Mouse (Mus musculus) lung, embryonic 15.5 days (tissue): ENCODE data around the gene Elfn2. TPM values are rescaled to one million over a fixed set of nuclear protein-coding genes. Genes with fewer than 3 reads are reported as not detected.

ENCODE experiments used
- ATAC-seq: fragments of 200-750 bp; cut with Nextera tagmentation; 2 replicates; pipeline ENCODE4 v1.8.0; 2017; ENCODE audit warnings: moderate number of reproducible peaks, borderline replicate concordance; ENCODE audit not compliant: low FRiP score, low TSS enrichment; ENCODE audit errors: extremely low read depth
- H3K27ac ChIP-seq: fragments of 300-500 bp; sonication (generic); 2 replicates; pipeline ENCODE4 v1.5.1; 2015; ENCODE audit warnings: moderate library complexity, mild to moderate bottlenecking, inconsistent platforms
- H3K27me3 ChIP-seq: fragments of 300-500 bp; sonication (generic); 2 replicates; pipeline ENCODE4 v1.6.1; 2015; ENCODE audit warnings: inconsistent platforms
- H3K36me3 ChIP-seq: fragments of 300-500 bp; sonication (generic); 2 replicates; pipeline ENCODE4 v1.6.1; 2015; ENCODE audit warnings: inconsistent platforms
- H3K4me1 ChIP-seq: fragments of 300-500 bp; sonication (generic); 2 replicates; pipeline ENCODE4 v1.6.1; 2015; ENCODE audit warnings: inconsistent platforms
- H3K4me2 ChIP-seq: fragments of 300-500 bp; sonication (generic); 2 replicates; pipeline ENCODE4 v1.6.1; 2015; ENCODE audit warnings: inconsistent platforms, mild to moderate bottlenecking, moderate library complexity
- H3K4me3 ChIP-seq: fragments of 300-500 bp; sonication (generic); 2 replicates; pipeline ENCODE4 v1.5.1; 2015; ENCODE audit warnings: mild to moderate bottlenecking, inconsistent platforms
- H3K9ac ChIP-seq: fragments of 300-500 bp; sonication (generic); 2 replicates; pipeline ENCODE4 v1.6.1; 2015; ENCODE audit warnings: inconsistent platforms
- H3K9me3 ChIP-seq: fragments of 300-500 bp; sonication (generic); 2 replicates; pipeline ENCODE4 v1.6.1; 2016; ENCODE audit warnings: inconsistent platforms
- WGBS: fragments of 180-500 bp; shearing (Covaris S2); methylation state at CpG from one replicate; pipeline ENCODE4 v1.1.7; 2015; 5-methylcytosine and 5-hydroxymethylcytosine counted together
- polyA plus RNA-seq: library from polyadenylated mRNA; unstranded; fragments of >200 nt; fragmentation: Nextera tagmentation; extraction: Ambion mirVana; gene quantifications from 2 replicates; pipeline ENCODE4 v1.2.1, GENCODE M21; 2015

Elfn2 gene
- polyA plus RNA-seq, 1 experiment from 2014 or later: 0.06 TPM

DNA sequence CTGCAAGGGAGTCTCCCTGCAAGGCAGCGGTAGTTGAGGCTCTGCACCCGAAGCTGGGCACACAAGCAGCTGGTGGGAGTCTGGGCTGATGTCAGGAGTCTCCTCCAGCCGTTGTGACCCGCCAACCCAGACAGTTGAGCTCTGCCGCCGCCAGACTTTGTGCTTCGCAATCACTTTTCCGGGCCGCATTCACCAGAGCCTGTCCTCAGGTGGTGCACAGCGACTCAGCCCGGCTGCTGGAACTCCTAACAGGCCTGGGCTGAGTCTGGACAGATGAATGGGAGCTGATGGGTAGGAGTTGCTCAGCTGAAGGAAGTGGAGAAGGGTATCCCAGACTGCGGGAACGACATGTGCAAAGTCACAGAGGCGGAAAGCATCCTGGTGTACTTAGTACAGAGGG, 845 bp upstream of the Elfn2 start:
- H3K9ac ChIP-seq: no peak overlapping the region
- no peak overlapping the region; the same call in 1 of the 2 replicates for H3K4me3 ChIP-seq
- no peak for ATAC-seq
- WGBS: 8% methylated on average over 14 of the region's 14 CpGs
- H3K27me3 ChIP-seq: peaks cover 65% of the 10 kb centered on the region
- no peaks in the 10 kb centered on the region for H3K9me3 ChIP-seq
- peaks cover 9% of the 10 kb centered on the region for H3K4me1 ChIP-seq
- H3K36me3 ChIP-seq: no peaks in the 10 kb centered on the region
- H3K27ac ChIP-seq: no peak overlapping the region
- H3K4me2 ChIP-seq: 0 out of 2 replicates have a peak overlapping the region, but pooled peaks have one; percentile 69

DNA sequence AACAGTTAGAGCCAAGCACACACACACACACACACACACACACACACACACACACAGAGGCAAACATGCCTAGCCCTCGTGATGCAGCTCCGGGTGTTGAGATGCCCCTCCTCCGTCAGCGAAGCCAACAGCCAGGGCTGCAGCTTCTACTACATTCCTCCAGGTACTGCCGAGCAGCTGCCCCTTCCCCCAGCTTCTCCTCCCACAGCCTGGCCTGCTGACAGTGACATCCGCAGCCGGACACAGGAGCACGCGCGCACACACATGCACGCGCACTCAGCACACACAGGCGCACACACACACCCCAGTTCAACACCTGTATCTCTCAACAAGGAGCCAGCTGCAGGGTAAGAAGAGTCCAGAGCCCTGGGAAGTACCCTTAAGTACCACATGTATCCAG, 1.6 kb downstream of the Elfn2 start:
- ATAC-seq: no peak
- H3K4me3 ChIP-seq: no peak overlapping the region
- H3K4me2 ChIP-seq: no peak overlapping the region
- no peak overlapping the region for H3K27ac ChIP-seq
- H3K36me3 ChIP-seq: no peaks in the 10 kb centered on the region
- H3K4me1 ChIP-seq: peaks cover 14% of the 10 kb centered on the region
- 41% methylated on average over 13 of the region's 13 CpGs for WGBS
- H3K9ac ChIP-seq: no peak overlapping the region
- H3K27me3 ChIP-seq: peaks cover 90% of the 10 kb centered on the region
- no peaks in the 10 kb centered on the region for H3K9me3 ChIP-seq

- Histone ChIP-seq H3K27ac (no peak overlapping the region), H3K9ac (no peak overlapping the region), H3K4me1 (peaks cover 14% of the 10 kb centered on the region), H3K4me2 (no peak overlapping the region), H3K36me3 (no peaks in the 10 kb centered on the region), H3K4me3 (no peak overlapping the region), H3K27me3 (peaks cover 100% of the 10 kb centered on the region), H3K9me3 (no peaks in the 10 kb centered on the region)
- 34% methylated on average over 5 of the region's 5 CpGs for WGBS
- no peak for ATAC-seq
These were observed 2.7 kb downstream of the Elfn2 start for GRCm38 (mm10) chr15:78715856-78716255.

- Histone ChIP-seq H3K9me3 (no peaks in the 10 kb centered on the region), H3K9ac (no peak overlapping the region), H3K27me3 (peaks cover 89% of the 10 kb centered on the region), H3K36me3 (no peaks in the 10 kb centered on the region), H3K4me2 (no peak overlapping the region), H3K27ac (no peak overlapping the region), H3K4me1 (peaks cover 13% of the 10 kb centered on the region), H3K4me3 (no peak overlapping the region)
- no peak for ATAC-seq
- WGBS: 78% methylated on average over 7 of the region's 7 CpGs
These were observed 4.8 kb downstream of the Elfn2 start for GRCm38 (mm10) chr15:78713751-78714150.

DNA sequence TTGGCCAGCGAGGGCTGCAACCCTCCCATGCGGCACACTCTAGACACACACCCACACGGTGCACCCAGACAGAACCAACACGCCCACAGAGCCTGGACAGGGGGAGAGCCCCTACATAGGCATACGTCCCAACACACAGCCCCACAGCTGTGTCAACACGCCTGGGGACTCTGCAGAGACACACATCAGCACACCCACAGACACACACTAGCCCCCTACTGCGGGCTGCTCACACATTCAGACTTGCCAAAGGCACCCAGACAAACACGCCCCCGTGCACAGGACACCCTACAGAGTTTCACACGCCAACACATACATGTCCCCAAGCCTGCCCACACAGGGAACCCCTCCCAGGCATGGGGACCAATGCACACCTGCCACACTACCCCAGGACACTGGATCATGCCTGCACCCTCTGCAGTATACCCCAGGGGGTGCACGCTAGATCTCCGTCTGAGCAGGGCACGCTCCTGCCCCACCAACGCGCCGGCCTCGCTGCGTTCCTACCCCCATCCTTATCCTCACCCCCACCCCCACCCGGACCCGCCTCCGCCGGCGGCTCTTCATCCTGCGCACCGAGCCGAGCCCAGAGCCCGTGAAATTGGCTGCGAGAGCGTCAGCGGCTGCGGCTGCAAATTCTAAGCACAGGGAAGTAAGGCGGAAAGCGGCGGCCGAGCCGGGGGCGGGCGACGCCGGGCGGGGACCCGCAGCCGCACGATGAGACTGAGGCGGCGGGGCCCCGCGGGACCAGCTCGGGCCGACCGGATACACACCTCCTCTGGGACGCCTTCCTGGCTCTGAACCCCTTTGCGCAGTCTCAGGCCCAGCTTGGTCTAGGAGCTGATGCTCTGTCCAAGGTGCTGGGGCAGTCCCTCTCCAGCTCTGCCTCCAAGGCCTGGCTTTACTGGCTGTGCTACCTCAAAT, 6.0 kb downstream of the Elfn2 start:
- no peak for ATAC-seq
- H3K4me3 ChIP-seq: 0 out of 2 replicates have a peak overlapping the region, but pooled peaks have one; percentile 9
- H3K27ac ChIP-seq: no peak overlapping the region
- peaks cover 81% of the 10 kb centered on the region for H3K27me3 ChIP-seq
- 8% methylated on average over 53 of the region's 53 CpGs for WGBS
- H3K4me1 ChIP-seq: peaks cover 5% of the 10 kb centered on the region
- peak overlapping the region; percentile 33 for H3K4me2 ChIP-seq
- H3K9me3 ChIP-seq: no peaks in the 10 kb centered on the region
- H3K36me3 ChIP-seq: no peaks in the 10 kb centered on the region
- no peak overlapping the region for H3K9ac ChIP-seq

- Histone ChIP-seq H3K27me3 (peaks cover 74% of the 10 kb centered on the region), H3K4me1 (peaks cover 5% of the 10 kb centered on the region), H3K9ac (no peak overlapping the region), H3K36me3 (no peaks in the 10 kb centered on the region), H3K4me3 (no peak overlapping the region), H3K4me2 (no peak overlapping the region), H3K27ac (no peak overlapping the region), H3K9me3 (no peaks in the 10 kb centered on the region)
- ATAC-seq: no peak
- 57% methylated on average over 7 of the region's 7 CpGs for WGBS
These were observed 6.6 kb downstream of the Elfn2 start for GRCm38 (mm10) chr15:78711935-78712334.

DNA sequence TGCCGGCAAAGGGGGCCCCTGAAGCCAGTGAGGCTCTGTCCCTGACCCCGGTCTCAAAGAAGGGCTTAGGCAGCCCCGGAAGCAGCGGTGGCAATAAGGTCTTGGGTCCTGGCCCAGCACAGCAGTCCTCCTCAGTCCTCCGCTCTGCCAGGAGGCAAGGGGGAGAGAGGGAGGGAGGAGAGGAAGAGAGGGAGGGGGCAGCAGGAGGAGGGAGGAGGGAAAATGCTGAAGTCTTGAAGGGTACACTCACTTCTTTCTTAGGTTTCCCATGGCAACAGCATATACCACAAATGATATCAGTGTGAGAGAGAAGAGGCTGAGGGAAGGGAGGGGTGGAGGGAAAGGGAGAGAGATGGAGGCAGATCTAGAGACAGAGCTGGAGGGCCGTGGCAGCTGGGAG, 7.9 kb downstream of the Elfn2 start:
- WGBS: 35% methylated on average over 6 of the region's 6 CpGs
- Histone ChIP-seq H3K4me3 (no peak overlapping the region), H3K9me3 (no peaks in the 10 kb centered on the region), H3K27me3 (peaks cover 61% of the 10 kb centered on the region), H3K4me1 (peaks cover 5% of the 10 kb centered on the region), H3K27ac (no peak overlapping the region), H3K9ac (no peak overlapping the region), H3K4me2 (no peak overlapping the region), H3K36me3 (no peaks in the 10 kb centered on the region)
- 0 out of 2 replicates have a peak, but pooled peaks have one; percentile 19 for ATAC-seq

DNA sequence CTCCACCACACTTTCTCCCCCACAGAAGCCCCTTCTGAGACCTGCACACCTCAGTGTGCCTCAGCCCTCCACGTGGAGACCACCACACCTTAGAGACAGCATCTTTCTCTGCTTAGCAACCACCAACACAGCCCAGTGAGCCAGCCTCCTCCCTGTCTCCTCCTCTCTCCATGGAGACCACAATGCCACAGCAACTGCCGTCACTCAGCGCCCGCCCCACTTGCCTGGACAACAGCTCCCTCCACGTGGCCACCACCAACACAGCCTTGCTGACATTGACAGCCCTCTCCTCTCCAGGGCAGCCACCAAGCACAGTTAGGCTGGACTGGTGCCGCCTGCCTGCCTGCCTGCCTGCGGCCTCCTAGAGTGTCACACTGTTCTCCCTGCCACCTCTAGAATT, 8.8 kb downstream of the Elfn2 start:
- no peaks in the 10 kb centered on the region for H3K9me3 ChIP-seq
- 21% methylated on average over 7 of the region's 7 CpGs for WGBS
- no peak overlapping the region for H3K9ac ChIP-seq
- peaks cover 53% of the 10 kb centered on the region for H3K27me3 ChIP-seq
- H3K36me3 ChIP-seq: no peaks in the 10 kb centered on the region
- no peak overlapping the region for H3K4me2 ChIP-seq
- H3K27ac ChIP-seq: no peak overlapping the region
- no peak overlapping the region for H3K4me3 ChIP-seq
- H3K4me1 ChIP-seq: peaks cover 5% of the 10 kb centered on the region
- no peak for ATAC-seq

DNA sequence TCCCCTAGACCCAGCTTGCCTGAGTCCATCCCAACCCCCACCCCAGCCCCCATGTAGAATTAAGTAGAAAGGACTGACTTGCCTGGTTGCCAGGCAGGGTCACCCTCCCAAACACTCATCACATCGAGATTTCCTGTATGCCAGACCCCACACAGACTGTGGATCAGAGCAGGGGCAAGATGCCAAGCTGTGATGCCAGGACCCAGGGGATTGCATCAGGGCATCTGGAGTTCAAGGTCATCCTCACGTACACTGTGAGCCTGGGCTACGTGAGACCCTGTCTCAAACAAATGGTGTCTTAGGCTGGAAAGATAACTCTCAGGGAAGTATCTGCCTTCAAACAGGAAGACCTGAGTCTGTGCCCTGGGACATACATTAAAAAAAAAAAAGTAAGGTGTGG, 11.9 kb downstream of the Elfn2 start:
- H3K4me2 ChIP-seq: no peak overlapping the region
- H3K27me3 ChIP-seq: peaks cover 21% of the 10 kb centered on the region
- no peak overlapping the region for H3K9ac ChIP-seq
- no peak overlapping the region for H3K27ac ChIP-seq
- H3K9me3 ChIP-seq: no peaks in the 10 kb centered on the region
- no peak overlapping the region for H3K4me3 ChIP-seq
- H3K4me1 ChIP-seq: no peaks in the 10 kb centered on the region
- no peaks in the 10 kb centered on the region for H3K36me3 ChIP-seq
- ATAC-seq: no peak
- WGBS: 30% methylated on average over 3 of the region's 3 CpGs

GRCm38 (mm10) chr15:78704824-78705223, 13.7 kb downstream of the Elfn2 start:
- Histone ChIP-seq H3K9ac (no peak overlapping the region), H3K4me2 (no peak overlapping the region), H3K27me3 (peaks cover 4% of the 10 kb centered on the region; the same call in 1 of the 2 replicates), H3K4me3 (no peak overlapping the region), H3K27ac (no peak overlapping the region), H3K4me1 (no peaks in the 10 kb centered on the region), H3K9me3 (no peaks in the 10 kb centered on the region), H3K36me3 (no peaks in the 10 kb centered on the region)
- ATAC-seq: peak; percentile 55; the same call in 1 of the 2 replicates
- WGBS: 59% methylated on average over 4 of the region's 4 CpGs

- H3K9me3 ChIP-seq: no peaks in the 10 kb centered on the region
- H3K27me3 ChIP-seq: 0 out of 2 replicates have a peak, but pooled peaks cover 4% of the 10 kb centered on the region
- H3K27ac ChIP-seq: no peak overlapping the region
- H3K4me3 ChIP-seq: no peak overlapping the region
- ATAC-seq: no peak
- no peaks in the 10 kb centered on the region for H3K4me1 ChIP-seq
- WGBS: 88% methylated on average over 3 of the region's 3 CpGs
- no peaks in the 10 kb centered on the region for H3K36me3 ChIP-seq
- H3K4me2 ChIP-seq: no peak overlapping the region
- H3K9ac ChIP-seq: no peak overlapping the region
These were observed 14.6 kb downstream of the Elfn2 start for GRCm38 (mm10) chr15:78704007-78704406.

DNA sequence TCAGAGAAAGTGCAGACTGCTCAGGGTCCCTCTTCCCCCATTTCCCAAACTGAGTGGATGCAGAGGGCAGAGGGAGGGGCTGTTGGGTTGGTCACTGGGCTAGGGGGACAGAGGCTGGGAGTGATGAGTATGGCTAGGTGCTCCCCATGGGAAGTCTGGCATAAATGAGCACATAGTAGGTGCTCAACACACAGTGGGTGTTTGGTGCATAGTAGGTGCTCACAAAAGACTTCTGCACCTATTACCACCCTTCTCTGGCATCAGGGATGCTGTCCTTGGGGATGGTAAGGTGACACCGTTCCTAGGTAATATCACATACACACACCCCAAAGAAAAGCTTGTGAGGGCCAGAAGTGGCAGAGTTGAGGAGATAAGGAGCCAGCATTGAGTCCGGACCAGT, 18.2 kb downstream of the Elfn2 start:
- Histone ChIP-seq H3K4me3 (no peak overlapping the region), H3K36me3 (no peaks in the 10 kb centered on the region), H3K4me2 (no peak overlapping the region), H3K9me3 (no peaks in the 10 kb centered on the region), H3K27ac (no peak overlapping the region), H3K27me3 (no peaks in the 10 kb centered on the region), H3K4me1 (no peaks in the 10 kb centered on the region), H3K9ac (no peak overlapping the region)
- no peak for ATAC-seq
- 36% methylated on average over 2 of the region's 2 CpGs for WGBS
